In genomic region chr14:44858372-44858771, GRCm38 (mm10) we compare ENCODE assay signal across 11 mouse cellular contexts. TPM values are rescaled to one million over a fixed set of nuclear protein-coding genes. Genes with fewer than 3 reads are reported as not detected.
DNase-seq lines count a peak whose midpoint lies in the region; ATAC-seq and TF ChIP-seq lines count a peak whose summit lies in the region.
"Had no signal": no experiment of that assay in that cellular context is flagged by ENCODE, and none has a peak within 500 bp of the region (broad histone marks: within the 10 kb centered on the region; RNA-seq: fewer than 3 reads in every experiment).

No protein-coding gene starts in this region.

- no peak overlapping the region for H3K27ac ChIP-seq in lung, embryonic 14.5 days (ENCODE audit: low read depth)
- no peak overlapping the region for H3K27ac ChIP-seq in forebrain, embryonic 15.5 days (replicated peaks)
- H3K27ac ChIP-seq in limb, embryonic 14.5 days (replicated peaks; ENCODE audit: low read depth, low read length), result no peak overlapping the region
- no peak overlapping the region for H3K27ac ChIP-seq in stomach, embryonic 16.5 days (ENCODE audit: low read length)
- H3K27ac ChIP-seq in layer of hippocampus, adult 2 months, result no peak overlapping the region

- no peaks in the 10 kb centered on the region; the same call in 1 of the 2 replicates for H3K4me1 ChIP-seq in lung, embryonic 14.5 days (ENCODE audit: insufficient read depth)
- H3K4me1 ChIP-seq in lung, adult 2 months (ENCODE audit: control insufficient read depth, insufficient read depth, low read length), result no peaks in the 10 kb centered on the region; the same call in 1 of the 2 replicates
- H3K4me1 ChIP-seq in forebrain, embryonic 15.5 days, result no peaks in the 10 kb centered on the region
- 0 out of 2 replicates have a peak, but pooled peaks cover 2% of the 10 kb centered on the region for H3K4me1 ChIP-seq in limb, embryonic 14.5 days (ENCODE audit: control insufficient read depth, insufficient read depth, low read length)
- H3K4me1 ChIP-seq in stomach, embryonic 16.5 days (ENCODE audit: control insufficient read depth, insufficient read depth, low read length), result no peaks in the 10 kb centered on the region; the same call in 1 of the 2 replicates

- no peaks in the 10 kb centered on the region for H3K9me3 ChIP-seq in lung, embryonic 14.5 days (ENCODE audit: low read depth, low read length)
- no peaks in the 10 kb centered on the region for H3K9me3 ChIP-seq in forebrain, embryonic 15.5 days
- no peaks in the 10 kb centered on the region for H3K9me3 ChIP-seq in limb, embryonic 14.5 days (ENCODE audit: control insufficient read depth, low read length)
- H3K9me3 ChIP-seq in stomach, embryonic 16.5 days (replicated peaks; ENCODE audit: control insufficient read depth, low read length), result no peaks in the 10 kb centered on the region

- no peak for TF ChIP-seq POLR2A in lung, adult 2 months (IDR thresholded peaks at IDR 0.05; ENCODE audit: borderline replicate concordance, extremely low read depth, low read depth, low read length)
- no peak for TF ChIP-seq POLR2A in limb, embryonic 14.5 days (IDR thresholded peaks at IDR 0.05; ENCODE audit: borderline replicate concordance, extremely low read depth, insufficient read depth, insufficient read length)

- 15% methylated on average over 12 of the region's 12 CpGs for WGBS in lung, embryonic 14.5 days
- 19% methylated on average over 12 of the region's 12 CpGs for WGBS in lung, adult 2 months
- 12% methylated on average over 12 of the region's 12 CpGs for WGBS in forebrain, embryonic 15.5 days
- 11% methylated on average over 12 of the region's 12 CpGs for WGBS in limb, embryonic 14.5 days
- 14% methylated on average over 12 of the region's 12 CpGs for WGBS in stomach, embryonic 16.5 days

- no peak; the same call in 1 of the 2 replicates for ATAC-seq in lung, embryonic 14.5 days (ENCODE audit: insufficient read depth)
- ATAC-seq in forebrain, embryonic 15.5 days (replicated peaks), result peak; percentile 21; the same call in 1 of the 2 replicates
- ATAC-seq in limb, embryonic 14.5 days (ENCODE audit: low FRiP score, low read depth), result no peak
- ATAC-seq in stomach, embryonic 16.5 days (ENCODE audit: insufficient read depth, low FRiP score), result no peak

- H3K36me3 ChIP-seq in lung, embryonic 14.5 days (ENCODE audit: insufficient read depth), result no peaks in the 10 kb centered on the region
- no peaks in the 10 kb centered on the region for H3K36me3 ChIP-seq in forebrain, embryonic 15.5 days
- no peaks in the 10 kb centered on the region for H3K36me3 ChIP-seq in limb, embryonic 14.5 days (ENCODE audit: control insufficient read depth, insufficient read depth, low read length)
- no peaks in the 10 kb centered on the region for H3K36me3 ChIP-seq in stomach, embryonic 16.5 days (ENCODE audit: control insufficient read depth, insufficient read depth, low read length)

- peak overlapping the region; percentile 14; the same call in 1 of the 2 replicates for H3K4me3 ChIP-seq in lung, embryonic 14.5 days (ENCODE audit: low read depth, low read length)
- H3K4me3 ChIP-seq in lung, adult 2 months (replicated peaks; ENCODE audit: extremely low read depth, low read depth, low read length), result no peak overlapping the region
- peak overlapping the region; percentile 26; the same call in 1 of the 2 replicates for H3K4me3 ChIP-seq in forebrain, embryonic 15.5 days
- peak overlapping the region; percentile 31; the same call in 1 of the 2 replicates for H3K4me3 ChIP-seq in limb, embryonic 14.5 days (replicated peaks; ENCODE audit: low read length)
- H3K4me3 ChIP-seq in stomach, embryonic 16.5 days (replicated peaks; ENCODE audit: low read length), result no peak overlapping the region; the same call in 1 of the 2 replicates
- H3K4me3 ChIP-seq in layer of hippocampus, adult 2 months, result no peak overlapping the region
- H3K4me3 ChIP-seq: myocyte had no signal

- TF ChIP-seq CTCF in lung, embryonic 14.5 days (IDR thresholded peaks at IDR 0.05; ENCODE audit: low read depth), result no peak
- TF ChIP-seq CTCF in lung, adult 2 months (IDR thresholded peaks at IDR 0.05; ENCODE audit: insufficient read depth, low read length), result no peak
- TF ChIP-seq CTCF in layer of hippocampus, adult 2 months (conservative IDR thresholded peaks at IDR 0.05), result no peak

- DNase-seq in lung, embryonic 14.5 days, result no peak
- DNase-seq in lung, adult 2 months, result no peak
- DNase-seq in limb, embryonic 14.5 days (ENCODE audit: low spot score), result no peak
- DNase-seq in MN1 (ENCODE audit: low spot score), result no peak
- no peak for DNase-seq in layer of hippocampus, adult 2 months (ENCODE audit: low spot score in 2 of 2)
- no peak for DNase-seq in right cerebral cortex, postnatal 25 days

- no peak overlapping the region for H3K9ac ChIP-seq in lung, embryonic 14.5 days
- H3K9ac ChIP-seq in forebrain, embryonic 15.5 days (replicated peaks), result no peak overlapping the region
- no peak overlapping the region for H3K9ac ChIP-seq in limb, embryonic 14.5 days (ENCODE audit: low read depth, low read length, severe bottlenecking)
- H3K9ac ChIP-seq in stomach, embryonic 16.5 days (ENCODE audit: low read length), result no peak overlapping the region

- H3K4me2 ChIP-seq in lung, embryonic 14.5 days, result peak overlapping the region; percentile 52
- H3K4me2 ChIP-seq in forebrain, embryonic 15.5 days (replicated peaks), result peak overlapping the region; percentile 41
- peak overlapping the region; percentile 61 for H3K4me2 ChIP-seq in limb, embryonic 14.5 days (replicated peaks; ENCODE audit: low read depth, low read length, severe bottlenecking)
- H3K4me2 ChIP-seq in stomach, embryonic 16.5 days (ENCODE audit: low read depth, low read length), result peak overlapping the region; percentile 60

- H3K27me3 ChIP-seq in lung, embryonic 14.5 days (ENCODE audit: insufficient read depth, low read length), result peaks cover 30% of the 10 kb centered on the region
- peaks cover 17% of the 10 kb centered on the region for H3K27me3 ChIP-seq in forebrain, embryonic 15.5 days
- H3K27me3 ChIP-seq in limb, embryonic 14.5 days (ENCODE audit: control insufficient read depth, insufficient read depth, low read length), result 0 out of 2 replicates have a peak, but pooled peaks cover 13% of the 10 kb centered on the region
- H3K27me3 ChIP-seq in stomach, embryonic 16.5 days (ENCODE audit: control insufficient read depth, insufficient read depth, low read length), result peaks cover 16% of the 10 kb centered on the region

RNA-seq across cellular contexts. Expression of gene Ptgdr, which starts 0.8 kb away (rescaled TPM):
- polyA plus RNA-seq in lung, embryonic 14.5 days (2014; fragmentation: Nextera tagmentation; extraction: Ambion mirVana), result 0.07 and 0.09 TPM in 2 replicates
- not detected in 2 replicates for polyA plus RNA-seq in lung, adult 2 months (2012; rRNA removed)
- 0.25 and 0.45 TPM in 2 replicates for polyA plus RNA-seq in forebrain, embryonic 15.5 days (2015; fragmentation: Nextera tagmentation; extraction: Ambion mirVana)
- 0.25 and 0.26 TPM in 2 replicates for polyA plus RNA-seq in limb, embryonic 14.5 days (2012; rRNA removed)
- 0.10 and 0.17 TPM in 2 replicates for polyA plus RNA-seq in limb, embryonic 14.5 days (2014; fragmentation: Nextera tagmentation; extraction: Ambion mirVana)
- 0.84 and 0.85 TPM in 2 replicates for polyA plus RNA-seq in stomach, embryonic 16.5 days (2015; fragmentation: Nextera tagmentation; extraction: Ambion mirVana)
- under 1 TPM; 0.54 to 0.66 TPM for total RNA-seq in layer of hippocampus, adult 2 months (2021)
- total RNA-seq: hematopoietic stem cell, adult 5-6 weeks; MEL had no signal
- polyA plus RNA-seq: myocyte had no signal

Comparison
In these comparisons a context has a peak if more than half of its experiments do, and no peak if none do; other contexts are left out.
1. H3K4me3 ChIP-seq: peak in lung, embryonic 14.5 days (single experiment), forebrain, embryonic 15.5 days (single experiment) and limb, embryonic 14.5 days (single experiment); none in lung, adult 2 months (single experiment), stomach, embryonic 16.5 days (single experiment) and layer of hippocampus, adult 2 months (single experiment).
2. Peak in every context shown above with its lines, with median percentiles within 50 percentile points of each other: H3K4me2 ChIP-seq.